Mouse (Mus musculus) mesoderm, embryonic 11.5 days (tissue): Measurements from ENCODE around the gene Glis2.

Source experiments
- DNase-seq: peaks from one replicate; pipeline ENCODE4 v3.0.0-alpha.2; 2012; ENCODE audit warnings: low read depth, low spot score

The Glis2 gene

GRCm38 (mm10) chr16:4603453-4603837 is 8.9 kb downstream of the Glis2 start:
- DNase-seq: no peak

GRCm38 (mm10) chr16:4604293-4604837 is 9.9 kb downstream of the Glis2 start:
- DNase-seq: no peak

- DNase-seq: no peak
These were observed 11.1 kb downstream of the Glis2 start for GRCm38 (mm10) chr16:4605514-4606131.

- no peak for DNase-seq
These were observed 12.0 kb downstream of the Glis2 start for GRCm38 (mm10) chr16:4606431-4607084.

- peak; percentile 89 for DNase-seq
These were observed 13.5 kb downstream of the Glis2 start for GRCm38 (mm10) chr16:4607818-4608531.

GRCm38 (mm10) chr16:4608532-4609059 is 14.1 kb downstream of the Glis2 start:
- DNase-seq: no peak

GRCm38 (mm10) chr16:4611193-4611592 is 16.7 kb downstream of the Glis2 start:
- no peak for DNase-seq

GRCm38 (mm10) chr16:4611676-4612075 is 17.2 kb downstream of the Glis2 start:
- DNase-seq: no peak

GRCm38 (mm10) chr16:4613736-4614135 is 19.2 kb downstream of the Glis2 start:
- no peak for DNase-seq

GRCm38 (mm10) chr16:4614639-4615038 is 20.1 kb downstream of the Glis2 start:
- no peak for DNase-seq

- DNase-seq: no peak
These were observed 20.8 kb downstream of the Glis2 start for GRCm38 (mm10) chr16:4615297-4615696.

GRCm38 (mm10) chr16:4616829-4617228 is 22.3 kb downstream of the Glis2 start:
- no peak for DNase-seq

GRCm38 (mm10) chr16:4624074-4624473 is 29.6 kb downstream of the Glis2 start:
- no peak for DNase-seq

- DNase-seq: peak; percentile 95
These were observed 30.1 kb downstream of the Glis2 start, which contains the start of gene Pam16 for GRCm38 (mm10) chr16:4624481-4625110. TSS of gene Pam16 (minus strand) at chr16:4624988.

GRCm38 (mm10) chr16:4627105-4627504 is 32.6 kb downstream of the Glis2 start:
- DNase-seq: no peak

GRCm38 (mm10) chr16:4628898-4629419 is 34.4 kb downstream of the Glis2 start:
- no peak for DNase-seq

GRCm38 (mm10) chr16:4629950-4630349 is 35.4 kb downstream of the Glis2 start:
- peak; percentile 81 for DNase-seq

GRCm38 (mm10) chr16:4632050-4632449 is 37.5 kb downstream of the Glis2 start:
- DNase-seq: no peak

GRCm38 (mm10) chr16:4633661-4634060 is 39.1 kb downstream of the Glis2 start:
- no peak for DNase-seq

- no peak for DNase-seq
These were observed 40.2 kb downstream of the Glis2 start for GRCm38 (mm10) chr16:4634681-4635080.

GRCm38 (mm10) chr16:4635760-4636159 is 41.2 kb downstream of the Glis2 start:
- DNase-seq: no peak
